Mouse (Mus musculus) forebrain, postnatal 0 days (tissue): ENCODE data around the gene Hcn2. TPM values are rescaled to one million over a fixed set of nuclear protein-coding genes. Genes with fewer than 3 reads are reported as not detected.
A peak's percentile ranks its signal among the peaks of the same experiment; 100 is the strongest.

Experiments used
- ATAC-seq: fragments of 200-750 bp; cut with Nextera tagmentation; 2 replicates; pipeline ENCODE4 v1.8.0; 2017; ENCODE audit warnings: mild to moderate bottlenecking, moderate library complexity
- DNase-seq: peaks from one replicate; pipeline ENCODE4 v3.0.0-alpha.2; 2015
- H3K27ac ChIP-seq: fragments of 300-500 bp; sonication (generic); 2 replicates; pipeline ENCODE4 v1.5.1; 2014; ENCODE audit warnings: low read depth, mild to moderate bottlenecking, antibody characterized with exemption, low read length, moderate library complexity, mixed read lengths
- H3K27me3 ChIP-seq: fragments of 300-500 bp; sonication (generic); 2 replicates; pipeline ENCODE4 v1.6.1; 2014; ENCODE audit warnings: mild to moderate bottlenecking, low read length, mixed read lengths; ENCODE audit not compliant: insufficient read depth
- H3K36me3 ChIP-seq: fragments of 300-500 bp; sonication (generic); 2 replicates; pipeline ENCODE4 v1.6.1; 2014; ENCODE audit warnings: mild to moderate bottlenecking, moderate library complexity; ENCODE audit not compliant: insufficient read depth
- H3K4me1 ChIP-seq: fragments of 300-500 bp; sonication (generic); 2 replicates; pipeline ENCODE4 v1.6.1; 2014; ENCODE audit warnings: antibody characterized with exemption; ENCODE audit not compliant: insufficient read depth
- H3K4me2 ChIP-seq: fragments of 300-500 bp; sonication (generic); 2 replicates; pipeline ENCODE4 v1.6.1; 2014; ENCODE audit warnings: low read depth, mild to moderate bottlenecking, moderate library complexity
- H3K4me3 ChIP-seq: fragments of 300-500 bp; sonication (generic); 2 replicates; pipeline ENCODE4 v1.5.1; 2014; ENCODE audit warnings: low read depth, low read length, mixed read lengths
- H3K9ac ChIP-seq: fragments of 300-500 bp; sonication (generic); 2 replicates; pipeline ENCODE4 v1.6.1; 2014; ENCODE audit warnings: mild to moderate bottlenecking
- H3K9me3 ChIP-seq: fragments of 300-500 bp; sonication (generic); 2 replicates; pipeline ENCODE4 v1.6.1; 2016; ENCODE audit warnings: low read length
- CTCF ChIP-seq: sonication (generic); IDR thresholded peaks from 2 replicates; pipeline ENCODE4 v1.5.1; 2016; ENCODE audit warnings: antibody characterized with exemption, control low read depth, low read depth
- WGBS: fragments of 180-500 bp; shearing (Covaris S2); extraction: QIAGEN DNeasy Blood & Tissue Kit; methylation state at CpG from one replicate; pipeline ENCODE4 v1.1.7; 2014; 5-methylcytosine and 5-hydroxymethylcytosine counted together
- polyA plus RNA-seq: library from polyadenylated mRNA; unstranded; fragments of >200 nt; fragmentation: Nextera tagmentation; extraction: Ambion mirVana; gene quantifications from 2 replicates; pipeline ENCODE4 v1.2.1, GENCODE M21; 2015
- total RNA-seq: library from RNA; depleted of rRNA; stranded (reverse); fragments of >200 nt; gene quantifications from 2 replicates; pipeline ENCODE4 v1.2.3, GENCODE M21; 2014

The Hcn2 gene
- total and polyA plus RNA-seq, 2 experiments from 2014 or later, result 4.7 to 34.5 TPM

GRCm38 (mm10) chr10:79671396-79672087 lies 44.9 kb upstream of the Hcn2 start:
- Histone ChIP-seq H3K36me3 (peaks cover 12% of the 10 kb centered on the region), H3K9ac (no peak overlapping the region), H3K27me3 (no peaks in the 10 kb centered on the region), H3K4me2 (no peak overlapping the region), H3K4me1 (peaks cover 18% of the 10 kb centered on the region), H3K27ac (no peak overlapping the region), H3K9me3 (no peaks in the 10 kb centered on the region), H3K4me3 (no peak overlapping the region)
- DNase-seq (no peak), ATAC-seq (no peak)
- no peak for TF ChIP-seq CTCF
- 72% methylated on average over 6 of the region's 6 CpGs for WGBS

- 68% methylated on average over 3 of the region's 3 CpGs for WGBS
Measured at GRCm38 (mm10) chr10:79672088-79672455, 44.4 kb upstream of the Hcn2 start.

GRCm38 (mm10) chr10:79673054-79673453 lies 43.4 kb upstream of the Hcn2 start:
- no peak for ATAC-seq
- no peak overlapping the region for H3K4me2 ChIP-seq
- no peak for DNase-seq
- peaks cover 17% of the 10 kb centered on the region for H3K4me1 ChIP-seq
- H3K27ac ChIP-seq, result no peak overlapping the region
- WGBS, result 92% methylated on average over 3 of the region's 3 CpGs
- no peaks in the 10 kb centered on the region for H3K9me3 ChIP-seq
- peaks cover 12% of the 10 kb centered on the region for H3K36me3 ChIP-seq
- no peaks in the 10 kb centered on the region for H3K27me3 ChIP-seq
- H3K9ac ChIP-seq, result no peak overlapping the region
- H3K4me3 ChIP-seq, result no peak overlapping the region
- no peak for TF ChIP-seq CTCF

More at GRCm38 (mm10) chr10:79672088-79672455, 44.4 kb upstream of the Hcn2 start:
- Histone ChIP-seq H3K27me3 (no peaks in the 10 kb centered on the region), H3K4me2 (no peak overlapping the region), H3K27ac (no peak overlapping the region), H3K4me3 (no peak overlapping the region), H3K9me3 (no peaks in the 10 kb centered on the region), H3K36me3 (peaks cover 12% of the 10 kb centered on the region), H3K4me1 (peaks cover 18% of the 10 kb centered on the region), H3K9ac (no peak overlapping the region)
- ATAC-seq, result no peak
- no peak for DNase-seq
- peak; percentile 38 for TF ChIP-seq CTCF

- ATAC-seq (no peak), DNase-seq (no peak)
- peaks cover 7% of the 10 kb centered on the region; the same call in 1 of the 2 replicates for H3K4me1 ChIP-seq
- H3K36me3 ChIP-seq, result peaks cover 12% of the 10 kb centered on the region
- H3K4me2 ChIP-seq, result no peak overlapping the region
- no peaks in the 10 kb centered on the region for H3K27me3 ChIP-seq
- 60% methylated on average over 44 of the region's 44 CpGs for WGBS
- no peak overlapping the region for H3K4me3 ChIP-seq
- no peak overlapping the region for H3K27ac ChIP-seq
- TF ChIP-seq CTCF, result no peak
- H3K9ac ChIP-seq, result no peak overlapping the region
- no peaks in the 10 kb centered on the region for H3K9me3 ChIP-seq
Measured at GRCm38 (mm10) chr10:79675346-79676035, 40.9 kb upstream of the Hcn2 start.

GRCm38 (mm10) chr10:79680606-79681495 lies 35.6 kb upstream of the Hcn2 start:
- Histone ChIP-seq H3K4me2 (peak overlapping the region; percentile 52), H3K27me3 (no peaks in the 10 kb centered on the region), H3K9me3 (no peaks in the 10 kb centered on the region), H3K36me3 (peaks cover 16% of the 10 kb centered on the region), H3K27ac (peak overlapping the region; percentile 89), H3K4me1 (peaks cover 15% of the 10 kb centered on the region; the same call in 1 of the 2 replicates), H3K4me3 (peak overlapping the region; percentile 70), H3K9ac (peak overlapping the region; percentile 82)
- ATAC-seq (no peak), DNase-seq (no peak)
- WGBS, result 44% methylated on average over 11 of the region's 11 CpGs
- TF ChIP-seq CTCF, result no peak

GRCm38 (mm10) chr10:79681591-79682245 lies 34.7 kb upstream of the Hcn2 start, which contains the start of gene Cdc34:
Gene Cdc34 (plus strand): TSS chr10:79682195.
- Histone ChIP-seq H3K4me3 (peak within 1 kb of the TSS; percentile 70), H3K9ac (peak within 1 kb of the TSS; percentile 82), H3K36me3 (peaks cover 22% of the 10 kb centered on the region), H3K4me2 (peak within 1 kb of the TSS; percentile 90), H3K4me1 (peaks cover 15% of the 10 kb centered on the region; the same call in 1 of the 2 replicates), H3K27me3 (no peaks in the 10 kb centered on the region), H3K27ac (peak within 1 kb of the TSS; percentile 89), H3K9me3 (no peaks in the 10 kb centered on the region)
- WGBS, result 1% methylated on average over 80 of the region's 84 CpGs
- DNase-seq, result peak; percentile 100
- TF ChIP-seq CTCF, result peak; percentile 57
- ATAC-seq, result peak; percentile 96
